Comparison of ENCODE assay signal across 15 mouse cellular contexts in genomic region chr1:86361852-86362615, GRCm38 (mm10).
"Had no signal": no experiment of that assay in that cellular context is flagged by ENCODE, and none has a peak within 500 bp of the region (broad histone marks: within the 10 kb centered on the region; RNA-seq: fewer than 3 reads in every experiment).

No protein-coding gene starts in this region.

- H3K4me2 ChIP-seq: lung, embryonic 14.5 days; midbrain, embryonic 11.5 days; midbrain, embryonic 13.5 days; midbrain, embryonic 15.5 days; neural tube, embryonic 12.5 days had no signal

- H3K27me3 ChIP-seq: megakaryocyte, embryonic 14.5 days; midbrain, embryonic 13.5 days; midbrain, embryonic 15.5 days; neural tube, embryonic 12.5 days; stomach, embryonic 15.5 days had no signal

- H3K4me3 ChIP-seq: midbrain, embryonic 13.5 days; midbrain, embryonic 15.5 days; neural tube, embryonic 12.5 days; stomach, embryonic 15.5 days had no signal

- H3K9me3 ChIP-seq: megakaryocyte, embryonic 14.5 days; midbrain, embryonic 13.5 days; midbrain, embryonic 15.5 days; neural tube, embryonic 12.5 days; stomach, embryonic 15.5 days had no signal

- H3K27ac ChIP-seq: macrophage; midbrain, embryonic 13.5 days; midbrain, embryonic 15.5 days; neural tube, embryonic 12.5 days; stomach, embryonic 15.5 days; stomach, postnatal 0 days had no signal

- H3K9ac ChIP-seq: lung, embryonic 14.5 days; midbrain, embryonic 15.5 days; neural tube, embryonic 12.5 days; stomach, embryonic 15.5 days had no signal

- ATAC-seq: midbrain, embryonic 13.5 days; midbrain, embryonic 15.5 days had no signal

- DNase-seq: lung, adult 18-20 months; lung, embryonic 14.5 days; lung, postnatal 10 days; right cerebral cortex, postnatal 14 days; thymus, adult 2 months; thymus, postnatal 25 days; thymus, postnatal 4 days had no signal

- H3K36me3 ChIP-seq: midbrain, embryonic 15.5 days had no signal
